Mouse (Mus musculus) neutrophil, adult 5-6 weeks (primary cell): ENCODE results near the gene Dok3. TPM values are rescaled to one million over a fixed set of nuclear protein-coding genes. Genes with fewer than 3 reads are reported as not detected.

ENCODE experiments used
- ATAC-seq: fragments of 151-379, 151-347 bp; 2 replicates; pipeline ENCODE4 v1.8.0; 2017; ENCODE audit warnings: mild to moderate bottlenecking, moderate TSS enrichment; ENCODE audit not compliant: insufficient number of reproducible peaks, poor library complexity, low FRiP score, severe bottlenecking; ENCODE audit errors: extremely low read depth
- total RNA-seq: library from RNA; stranded (forward); fragments of 200-1000 nt; gene quantifications from 2 replicates; pipeline ENCODE4 v1.2.3, GENCODE M21; 2017

Dok3 gene
- total RNA-seq, 1 experiment from 2014 or later = 193 TPM

DNA sequence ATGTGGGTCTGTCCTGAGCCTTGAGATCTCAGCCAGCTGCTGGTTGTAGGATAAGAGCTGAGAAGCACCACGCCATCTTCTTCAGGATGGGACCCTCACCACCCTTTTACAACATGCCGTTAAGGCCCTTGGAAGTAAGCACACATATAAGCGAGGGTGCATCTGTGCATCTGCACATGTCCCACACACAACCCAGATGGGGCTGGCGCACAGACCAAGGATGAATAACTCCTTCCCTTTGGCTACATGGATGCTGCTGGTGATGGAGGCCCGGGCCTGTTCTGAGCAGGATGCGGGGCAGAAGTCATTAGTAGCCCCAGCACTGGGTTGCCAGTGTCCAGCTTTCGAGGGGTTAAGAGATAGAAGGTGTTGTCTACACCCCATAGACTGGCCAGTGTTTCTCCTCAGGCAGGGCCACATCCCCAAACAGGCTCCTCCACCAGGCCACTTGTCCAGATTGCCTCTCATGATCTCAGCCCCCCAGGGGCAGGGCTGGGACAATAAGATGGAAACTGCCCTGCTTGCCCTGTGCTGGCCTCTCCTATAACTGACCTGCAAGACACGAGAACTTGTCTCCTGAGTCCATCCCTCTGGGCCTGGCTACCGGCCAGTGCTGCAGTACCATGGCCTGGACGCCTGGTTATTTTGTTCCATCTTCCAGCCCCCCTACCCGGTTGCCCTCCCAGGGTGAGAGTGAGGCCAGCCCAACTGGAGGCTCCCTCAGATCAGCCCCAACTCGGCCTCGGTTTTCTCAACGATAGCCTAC, 42.9 kb downstream of the Dok3 start:
- no peak for ATAC-seq

DNA sequence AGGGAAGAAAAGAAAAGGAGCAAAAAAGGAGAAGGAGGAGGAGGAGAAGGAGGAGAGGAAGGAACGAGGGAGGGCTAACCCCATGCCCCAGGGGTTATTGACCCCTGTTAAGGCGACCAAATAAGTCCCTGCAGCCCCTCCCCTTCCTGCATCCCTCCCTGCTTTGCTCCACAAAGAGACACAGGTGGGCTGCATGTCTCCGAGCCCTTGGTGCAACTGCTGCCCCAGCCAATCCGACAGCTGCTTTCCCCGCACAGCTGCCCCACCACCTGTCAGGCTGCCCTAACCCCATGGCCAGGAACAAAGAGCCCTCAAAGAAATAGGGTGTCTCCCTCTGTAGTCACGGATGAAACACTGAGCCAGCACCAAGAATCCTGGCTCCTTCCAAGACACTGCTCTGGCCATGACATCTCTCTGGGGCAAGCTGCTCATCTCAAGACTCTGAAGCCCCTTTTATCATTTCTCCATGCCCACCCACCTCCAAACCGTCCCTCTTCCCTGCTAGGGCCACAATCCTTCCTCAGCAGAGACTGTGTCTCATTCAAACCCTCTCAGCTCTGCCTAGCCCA, 44.5 kb downstream of the Dok3 start:
- no peak for ATAC-seq

- no peak for ATAC-seq
Measured at GRCm38 (mm10) chr13:55483593-55483992, 45.5 kb downstream of the Dok3 start.

- no peak for ATAC-seq
Measured at GRCm38 (mm10) chr13:55483071-55483470, 46.0 kb downstream of the Dok3 start.

DNA sequence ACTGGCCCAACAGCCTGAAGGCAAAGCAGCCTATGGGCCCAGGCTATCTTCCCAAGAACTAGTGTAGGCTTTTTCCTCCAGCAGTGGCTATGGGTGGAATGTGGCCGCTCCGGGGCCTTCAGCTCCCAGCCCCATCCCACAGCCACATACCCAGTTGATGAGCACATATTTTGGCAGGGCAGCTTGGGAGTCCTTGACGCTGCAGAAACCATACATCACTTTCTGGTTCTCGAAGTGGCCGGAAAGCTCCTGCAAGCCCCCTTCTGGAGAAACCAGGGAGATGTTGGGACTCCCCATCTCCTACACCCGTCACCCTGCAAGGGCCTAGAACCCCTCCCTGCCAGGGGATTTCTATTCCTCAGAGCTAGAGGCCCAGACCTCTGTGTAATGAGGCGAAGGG, 46.6 kb downstream of the Dok3 start:
- ATAC-seq = no peak

GRCm38 (mm10) chr13:55479929-55480328, 49.2 kb downstream of the Dok3 start:
- no peak for ATAC-seq

DNA sequence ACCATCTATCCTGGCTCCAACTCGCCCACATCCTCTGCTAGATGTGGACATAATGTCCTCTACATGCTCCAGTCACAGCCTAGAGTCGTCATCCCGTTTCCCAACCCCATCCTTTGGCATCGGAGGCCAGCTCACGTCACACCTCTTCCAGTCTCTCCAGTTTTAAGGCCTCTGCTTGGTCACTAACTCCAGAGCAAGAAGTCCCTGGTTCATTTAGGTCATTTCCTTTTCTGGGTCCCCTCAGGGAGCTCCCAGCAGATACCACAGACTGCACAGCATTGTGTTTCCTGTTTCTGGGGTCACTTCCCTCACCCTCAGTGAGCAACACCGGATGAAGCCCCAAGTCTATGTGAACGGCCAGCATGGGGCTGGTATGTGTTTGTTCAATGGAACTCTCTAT, 50.1 kb downstream of the Dok3 start:
- peak; percentile 49 for ATAC-seq

GRCm38 (mm10) chr13:55478036-55478435, 51.1 kb downstream of the Dok3 start:
- ATAC-seq = no peak

DNA sequence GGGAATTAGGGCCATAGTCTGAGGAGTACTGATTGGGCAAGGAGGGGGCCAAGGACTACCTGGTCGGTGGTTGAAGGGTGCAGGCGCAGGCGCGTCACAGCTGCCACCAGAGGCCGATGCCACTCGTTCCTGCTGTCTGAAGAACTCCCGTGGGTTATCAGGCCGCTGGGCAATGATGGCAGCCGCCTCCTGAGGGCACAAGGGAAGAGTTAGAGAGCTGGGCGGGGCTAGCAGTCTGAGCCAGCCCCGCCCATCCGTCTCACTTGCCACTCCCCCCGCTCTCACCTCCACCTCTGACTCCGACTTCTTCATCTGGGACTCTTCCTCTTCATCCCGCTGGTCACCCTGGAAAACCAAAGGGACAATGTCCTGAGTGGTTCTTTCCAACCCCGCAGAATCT, 51.6 kb downstream of the Dok3 start:
- no peak for ATAC-seq

DNA sequence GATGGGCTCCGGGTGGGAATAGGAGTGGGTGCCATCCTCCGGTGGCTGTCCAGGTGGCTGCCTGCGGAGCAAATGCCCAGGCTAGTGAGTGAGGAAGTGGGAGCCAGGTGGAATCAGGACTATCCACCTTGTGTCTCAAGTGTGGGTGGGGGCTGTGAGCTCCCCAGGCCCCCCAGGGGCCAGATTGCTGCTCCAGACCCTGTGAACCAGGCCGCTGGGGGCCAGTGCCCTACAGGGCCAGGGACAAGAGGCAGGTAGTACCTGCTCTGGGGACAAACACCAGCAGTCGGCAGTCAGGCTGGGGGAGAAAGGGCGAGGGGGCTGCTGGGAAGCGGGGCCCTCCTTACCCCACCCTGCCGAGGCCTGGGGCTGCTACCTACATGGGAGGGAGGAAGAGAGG, 52.8 kb downstream of the Dok3 start:
- ATAC-seq = no peak

- no peak for ATAC-seq
Measured at GRCm38 (mm10) chr13:55475750-55476149, 53.3 kb downstream of the Dok3 start.

- no peak for ATAC-seq
Measured at GRCm38 (mm10) chr13:55474621-55475069, 54.5 kb downstream of the Dok3 start.

- no peak for ATAC-seq
Measured at GRCm38 (mm10) chr13:55473961-55474360, 55.1 kb downstream of the Dok3 start.

Other genes with a start within 250 kb of the Dok3 start
- gene Prelid1, start 208.8 kb downstream of the Dok3 start, total RNA-seq = 95.5 and 96.0 TPM in 2 replicates
- 60.8 and 61.9 TPM in 2 replicates for gene Rab24, start 207.3 kb downstream of the Dok3 start, total RNA-seq
- 0.61 and 1.7 TPM in 2 replicates for gene Mxd3, start 199.5 kb downstream of the Dok3 start, total RNA-seq
- 75.9 and 87.7 TPM in 2 replicates for gene Lman2, start 166.5 kb downstream of the Dok3 start, total RNA-seq
- 85.4 and 90.5 TPM in 2 replicates for gene Rgs14, start 159.6 kb downstream of the Dok3 start, total RNA-seq
- 0.25 and 0.35 TPM in 2 replicates for gene Slc34a1, start 131.1 kb downstream of the Dok3 start, total RNA-seq
- not detected in 2 replicates for gene Pfn3, start 114.1 kb downstream of the Dok3 start, total RNA-seq
- 2.6 and 2.8 TPM in 2 replicates for gene F12, start 102.5 kb downstream of the Dok3 start, total RNA-seq
- gene Grk6, start 84.2 kb downstream of the Dok3 start, total RNA-seq = 362 and 371 TPM in 2 replicates
- 12.3 and 14.1 TPM in 2 replicates for gene Prr7, start 65.0 kb downstream of the Dok3 start, total RNA-seq
- 0.12 TPM in 2 replicates for gene Dbn1, start 41.2 kb downstream of the Dok3 start, total RNA-seq
- gene Pdlim7, start 15.6 kb downstream of the Dok3 start, total RNA-seq = 43.2 and 47.3 TPM in 2 replicates
- gene Ddx41, start 7.4 kb upstream of the Dok3 start, total RNA-seq = 107 and 116 TPM in 2 replicates
- 108 and 118 TPM in 2 replicates for gene Fam193b, start 41.8 kb upstream of the Dok3 start, total RNA-seq
- 68.9 and 74.4 TPM in 2 replicates for gene Tmed9, start 44.4 kb upstream of the Dok3 start, total RNA-seq
- gene B4galt7, start 70.6 kb upstream of the Dok3 start, total RNA-seq = 14.7 and 19.1 TPM in 2 replicates
- gene Caml, start 93.7 kb upstream of the Dok3 start, total RNA-seq = 29.3 and 53.3 TPM in 2 replicates
- gene Ddx46, start 105.7 kb upstream of the Dok3 start, total RNA-seq = 206 and 230 TPM in 2 replicates
- 42.8 and 43.5 TPM in 2 replicates for gene B230219D22Rik, start 163.8 kb upstream of the Dok3 start, total RNA-seq
- gene Txndc15, start 185.4 kb upstream of the Dok3 start, total RNA-seq = 25.3 and 31.1 TPM in 2 replicates
- 8.7 and 17.8 TPM in 2 replicates for gene Pcbd2, start 198.1 kb upstream of the Dok3 start, total RNA-seq